Mouse (Mus musculus): ENCODE measurements around the gene Ccdc184. TPM values are rescaled to one million over a fixed set of nuclear protein-coding genes. Genes with fewer than 3 reads are reported as not detected.

Ccdc184 gene
- polyA plus RNA-seq, 1 experiment from 2014 or later = 1.3 TPM

DNA sequence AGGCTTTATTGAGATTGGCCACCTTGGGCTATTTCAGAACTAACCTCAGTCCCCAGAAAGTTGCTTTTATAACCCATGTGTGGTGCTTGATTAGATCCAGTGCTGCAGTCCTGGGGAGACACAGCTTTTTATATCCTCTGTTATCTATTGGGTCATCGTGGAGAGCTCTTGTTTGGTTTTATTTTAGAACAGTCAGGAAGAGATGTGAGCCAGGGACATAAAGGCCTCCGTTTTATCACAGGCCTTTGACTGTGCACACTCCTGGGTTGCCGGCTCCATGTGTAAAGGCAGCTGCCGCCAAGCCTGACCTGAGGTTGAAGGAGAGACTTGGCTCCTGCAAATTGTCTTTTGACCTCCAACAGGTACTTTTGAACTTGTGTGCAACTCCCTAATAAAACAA, 4.4 kb upstream of the Ccdc184 start:
- Histone ChIP-seq H3K4me2 (no peak overlapping the region), H3K4me3 (ENCODE audit: low read depth, low read length) (no peak overlapping the region), H3K36me3 (ENCODE audit: control insufficient read depth, insufficient read depth, low read length) (no peaks in the 10 kb centered on the region), H3K4me1 (ENCODE audit: control insufficient read depth, insufficient read depth, low read length) (peaks cover 3% of the 10 kb centered on the region; the same call in 1 of the 2 replicates), H3K9me3 (replicated peaks; ENCODE audit: control insufficient read depth, low read length) (no peaks in the 10 kb centered on the region), H3K27ac (ENCODE audit: low read depth, low read length) (peak overlapping the region; percentile 29; the same call in 1 of the 2 replicates), H3K9ac (ENCODE audit: low read depth, low read length) (no peak overlapping the region), H3K27me3 (ENCODE audit: control insufficient read depth, insufficient read depth, low read length) (peaks cover 27% of the 10 kb centered on the region)
- no peak for ATAC-seq (replicated peaks; ENCODE audit: insufficient number of reproducible peaks, low FRiP score, low TSS enrichment)
- WGBS (ENCODE audit: insufficient replicate concordance) = 36% methylated on average over 4 of the region's 4 CpGs

DNA sequence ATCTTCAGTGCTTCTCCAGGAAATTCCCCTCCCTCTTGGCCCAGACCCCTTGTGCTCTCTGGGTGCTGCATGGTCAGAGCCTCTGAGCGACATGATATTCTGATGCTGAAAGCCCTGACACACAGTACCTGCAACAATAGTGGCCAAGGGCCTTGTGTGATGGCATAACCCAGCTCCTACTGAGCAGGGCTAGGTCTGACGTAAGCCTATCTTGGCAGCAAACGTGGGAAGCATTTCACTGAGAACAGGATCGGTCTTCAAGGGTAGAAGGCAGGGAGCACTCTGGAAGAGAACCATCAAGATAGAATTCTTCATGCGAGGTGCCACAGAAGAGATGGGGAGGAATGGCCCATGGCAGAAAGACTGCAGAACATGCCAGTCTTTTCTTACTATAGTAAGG, 1.4 kb upstream of the Ccdc184 start, which contains the start of gene Asb8:
Asb8 (minus strand) TSS at position 101 of the 400 bp plus-strand sequence.
- Histone ChIP-seq H3K4me3 (ENCODE audit: low read depth, low read length) (no peak within 1 kb of the TSS), H3K27me3 (ENCODE audit: control insufficient read depth, insufficient read depth, low read length) (peaks cover 57% of the 10 kb centered on the region), H3K36me3 (ENCODE audit: control insufficient read depth, insufficient read depth, low read length) (no peaks in the 10 kb centered on the region), H3K9ac (ENCODE audit: low read depth, low read length) (no peak within 1 kb of the TSS), H3K4me2 (no peak within 1 kb of the TSS), H3K9me3 (replicated peaks; ENCODE audit: control insufficient read depth, low read length) (no peaks in the 10 kb centered on the region), H3K4me1 (ENCODE audit: control insufficient read depth, insufficient read depth, low read length) (peaks cover 3% of the 10 kb centered on the region; the same call in 1 of the 2 replicates), H3K27ac (ENCODE audit: low read depth, low read length) (no peak within 1 kb of the TSS)
- 67% methylated on average over 5 of the region's 5 CpGs for WGBS (ENCODE audit: insufficient replicate concordance)
- ATAC-seq (replicated peaks; ENCODE audit: insufficient number of reproducible peaks, low FRiP score, low TSS enrichment) = no peak

DNA sequence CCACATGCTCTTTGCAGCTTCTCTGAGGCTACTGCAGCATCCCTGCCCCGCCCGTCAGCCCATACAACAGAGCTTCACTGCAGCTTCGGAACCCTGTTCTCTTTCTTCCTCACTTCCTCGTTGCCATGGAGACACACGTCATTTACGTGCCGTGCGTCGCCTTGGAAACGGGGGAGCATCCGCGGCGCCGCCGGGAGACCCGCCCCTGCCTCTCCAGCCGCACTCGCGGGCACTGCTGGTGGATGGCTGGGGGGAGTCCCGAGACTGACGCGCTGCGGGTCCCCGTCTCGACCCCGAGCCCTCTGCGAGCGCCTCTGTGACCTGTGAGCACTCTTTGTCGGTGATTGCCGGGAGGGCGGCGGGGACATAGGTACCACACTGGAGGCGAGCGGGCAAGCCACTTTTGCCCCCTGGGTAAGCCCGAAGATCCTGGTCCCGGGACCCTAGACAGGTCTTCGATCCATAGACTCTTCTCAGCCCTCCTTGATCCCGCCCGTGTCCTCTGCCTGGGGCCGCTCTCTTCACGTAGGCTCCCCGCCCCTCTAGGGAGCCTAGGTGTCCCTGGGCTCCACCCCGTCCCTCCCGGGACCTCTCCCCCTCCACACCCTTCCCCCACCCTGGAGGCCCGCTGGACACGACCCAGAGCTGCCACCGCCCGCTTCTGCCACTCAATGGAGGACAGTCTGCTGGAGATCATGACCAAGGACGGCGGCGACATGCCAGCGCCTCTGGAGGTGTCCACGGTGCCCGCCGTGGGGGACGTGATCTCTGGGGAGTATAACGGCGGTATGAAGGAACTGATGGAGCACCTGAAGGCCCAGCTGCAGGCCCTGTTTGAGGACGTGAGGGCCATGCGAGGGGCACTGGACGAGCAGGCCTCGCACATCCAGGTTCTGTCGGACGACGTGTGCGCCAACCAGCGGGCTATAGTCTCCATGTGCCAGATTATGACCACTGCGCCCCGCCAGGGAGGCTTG, 975 bp downstream of the Ccdc184 start:
- Histone ChIP-seq H3K9ac (ENCODE audit: low read depth, low read length) (peak overlapping the region; percentile 40; the same call in 1 of the 2 replicates), H3K4me1 (ENCODE audit: control insufficient read depth, insufficient read depth, low read length) (no peaks in the 10 kb centered on the region), H3K36me3 (ENCODE audit: control insufficient read depth, insufficient read depth, low read length) (no peaks in the 10 kb centered on the region), H3K9me3 (replicated peaks; ENCODE audit: control insufficient read depth, low read length) (no peaks in the 10 kb centered on the region), H3K4me3 (ENCODE audit: low read depth, low read length) (peak overlapping the region; percentile 46), H3K4me2 (peak overlapping the region; percentile 74), H3K27me3 (ENCODE audit: control insufficient read depth, insufficient read depth, low read length) (peaks cover 72% of the 10 kb centered on the region), H3K27ac (ENCODE audit: low read depth, low read length) (no peak overlapping the region)
- ATAC-seq (replicated peaks; ENCODE audit: insufficient number of reproducible peaks, low FRiP score, low TSS enrichment) = peak; percentile 52
- WGBS (ENCODE audit: insufficient replicate concordance) = 2% methylated on average over 69 of the region's 69 CpGs

DNA sequence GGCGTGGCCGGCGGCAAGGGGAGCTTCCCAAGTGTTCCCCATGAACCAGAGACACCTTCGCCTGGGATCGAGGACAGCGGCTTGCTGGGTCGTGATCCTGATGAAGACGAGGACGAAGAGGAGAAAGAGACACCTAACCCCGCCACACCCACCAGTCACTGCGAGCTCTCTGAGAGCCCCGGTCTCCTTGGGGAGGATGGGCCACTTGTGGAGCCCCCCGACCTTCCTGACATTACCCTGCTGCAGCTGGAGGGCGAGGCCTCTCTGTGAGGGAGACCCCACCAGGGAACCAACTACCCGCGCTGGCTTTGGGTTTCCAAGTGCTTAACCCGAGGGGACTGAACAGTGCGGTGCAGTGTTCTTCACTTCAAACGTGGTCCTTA, 1.7 kb downstream of the Ccdc184 start:
- Histone ChIP-seq H3K27me3 (ENCODE audit: control insufficient read depth, insufficient read depth, low read length) (peaks cover 77% of the 10 kb centered on the region), H3K36me3 (ENCODE audit: control insufficient read depth, insufficient read depth, low read length) (no peaks in the 10 kb centered on the region), H3K4me3 (ENCODE audit: low read depth, low read length) (peak overlapping the region; percentile 46), H3K27ac (ENCODE audit: low read depth, low read length) (no peak overlapping the region), H3K4me1 (ENCODE audit: control insufficient read depth, insufficient read depth, low read length) (no peaks in the 10 kb centered on the region), H3K9me3 (replicated peaks; ENCODE audit: control insufficient read depth, low read length) (no peaks in the 10 kb centered on the region), H3K4me2 (peak overlapping the region; percentile 74), H3K9ac (ENCODE audit: low read depth, low read length) (no peak overlapping the region)
- ATAC-seq (replicated peaks; ENCODE audit: insufficient number of reproducible peaks, low FRiP score, low TSS enrichment) = no peak
- 6% methylated on average over 19 of the region's 19 CpGs for WGBS (ENCODE audit: insufficient replicate concordance)

DNA sequence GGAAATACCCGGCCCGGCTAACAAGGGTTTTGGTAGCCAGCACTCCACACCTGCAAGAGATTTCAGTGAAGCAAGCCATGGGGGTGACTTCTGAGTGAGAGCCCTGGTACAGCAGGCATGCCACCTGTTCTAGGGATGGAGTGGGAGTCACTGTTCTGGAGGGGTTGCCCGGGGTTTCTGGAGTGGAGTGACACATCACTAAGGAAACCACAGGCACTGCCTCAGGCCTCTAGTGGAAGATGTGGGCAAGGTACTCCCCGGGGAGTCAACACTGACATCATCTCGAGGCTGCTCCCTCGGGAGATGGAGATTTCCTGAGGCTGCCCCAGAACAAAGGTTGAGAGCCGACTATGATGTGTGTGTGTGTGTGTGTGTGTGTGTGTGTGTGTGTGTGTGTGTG, 3.4 kb downstream of the Ccdc184 start:
- Histone ChIP-seq H3K27me3 (ENCODE audit: control insufficient read depth, insufficient read depth, low read length) (peaks cover 78% of the 10 kb centered on the region), H3K27ac (ENCODE audit: low read depth, low read length) (no peak overlapping the region), H3K36me3 (ENCODE audit: control insufficient read depth, insufficient read depth, low read length) (no peaks in the 10 kb centered on the region), H3K9me3 (replicated peaks; ENCODE audit: control insufficient read depth, low read length) (no peaks in the 10 kb centered on the region), H3K4me2 (no peak overlapping the region), H3K4me3 (ENCODE audit: low read depth, low read length) (no peak overlapping the region), H3K9ac (ENCODE audit: low read depth, low read length) (no peak overlapping the region), H3K4me1 (ENCODE audit: control insufficient read depth, insufficient read depth, low read length) (no peaks in the 10 kb centered on the region)
- ATAC-seq (replicated peaks; ENCODE audit: insufficient number of reproducible peaks, low FRiP score, low TSS enrichment) = no peak
- WGBS (ENCODE audit: insufficient replicate concordance) = 45% methylated on average over 7 of the region's 7 CpGs

DNA sequence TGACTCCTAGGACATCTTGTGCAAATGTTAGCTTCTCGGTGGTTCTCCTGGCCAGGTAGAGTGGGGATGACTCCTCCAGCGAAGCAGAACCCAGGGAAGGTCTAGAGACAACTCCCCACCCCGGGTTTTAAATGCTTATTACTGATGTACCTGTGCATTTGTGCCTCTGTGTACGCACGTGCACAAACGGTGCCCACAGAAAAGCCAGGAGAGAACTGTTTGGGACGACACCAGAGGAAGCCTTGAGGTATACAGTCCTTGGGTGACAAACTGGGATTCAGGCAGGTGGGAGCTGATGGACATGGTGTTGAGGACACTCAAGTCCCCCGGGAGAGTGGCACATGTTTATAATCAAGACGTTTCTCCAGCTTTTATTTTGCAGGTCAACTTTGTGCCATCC, 4.0 kb downstream of the Ccdc184 start:
- Histone ChIP-seq H3K4me2 (no peak overlapping the region), H3K4me3 (ENCODE audit: low read depth, low read length) (no peak overlapping the region), H3K27me3 (ENCODE audit: control insufficient read depth, insufficient read depth, low read length) (peaks cover 73% of the 10 kb centered on the region), H3K9ac (ENCODE audit: low read depth, low read length) (no peak overlapping the region), H3K9me3 (replicated peaks; ENCODE audit: control insufficient read depth, low read length) (no peaks in the 10 kb centered on the region), H3K36me3 (ENCODE audit: control insufficient read depth, insufficient read depth, low read length) (no peaks in the 10 kb centered on the region), H3K27ac (ENCODE audit: low read depth, low read length) (no peak overlapping the region), H3K4me1 (ENCODE audit: control insufficient read depth, insufficient read depth, low read length) (no peaks in the 10 kb centered on the region)
- 66% methylated on average over 9 of the region's 9 CpGs for WGBS (ENCODE audit: insufficient replicate concordance)
- no peak for ATAC-seq (replicated peaks; ENCODE audit: insufficient number of reproducible peaks, low FRiP score, low TSS enrichment)

DNA sequence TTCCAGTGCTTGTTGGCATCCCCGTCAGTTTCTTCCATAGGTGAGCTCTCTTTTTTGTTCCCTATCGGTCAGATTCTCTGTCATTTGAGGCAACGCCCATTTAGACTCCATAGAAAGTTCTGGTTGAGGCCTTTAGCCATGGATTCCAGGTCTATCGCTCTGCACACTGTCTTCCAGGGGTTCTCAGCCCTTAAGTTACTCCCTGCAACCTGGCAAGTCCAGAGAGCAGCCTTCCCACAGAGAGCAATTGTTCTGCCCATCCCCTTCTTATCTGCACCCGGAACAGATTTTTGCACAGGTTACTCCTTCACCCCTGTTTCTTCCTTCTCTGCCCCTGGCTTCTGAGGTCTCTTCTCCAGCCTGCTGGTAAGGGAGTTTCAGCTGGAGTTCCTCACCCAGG, 5.2 kb downstream of the Ccdc184 start:
- Histone ChIP-seq H3K4me3 (ENCODE audit: low read depth, low read length) (no peak overlapping the region), H3K4me2 (no peak overlapping the region), H3K27me3 (ENCODE audit: control insufficient read depth, insufficient read depth, low read length) (peaks cover 61% of the 10 kb centered on the region), H3K9ac (ENCODE audit: low read depth, low read length) (no peak overlapping the region), H3K36me3 (ENCODE audit: control insufficient read depth, insufficient read depth, low read length) (no peaks in the 10 kb centered on the region), H3K4me1 (ENCODE audit: control insufficient read depth, insufficient read depth, low read length) (no peaks in the 10 kb centered on the region), H3K9me3 (replicated peaks; ENCODE audit: control insufficient read depth, low read length) (no peaks in the 10 kb centered on the region), H3K27ac (ENCODE audit: low read depth, low read length) (no peak overlapping the region)
- 66% methylated on average over 5 of the region's 5 CpGs for WGBS (ENCODE audit: insufficient replicate concordance)
- no peak for ATAC-seq (replicated peaks; ENCODE audit: insufficient number of reproducible peaks, low FRiP score, low TSS enrichment)

DNA sequence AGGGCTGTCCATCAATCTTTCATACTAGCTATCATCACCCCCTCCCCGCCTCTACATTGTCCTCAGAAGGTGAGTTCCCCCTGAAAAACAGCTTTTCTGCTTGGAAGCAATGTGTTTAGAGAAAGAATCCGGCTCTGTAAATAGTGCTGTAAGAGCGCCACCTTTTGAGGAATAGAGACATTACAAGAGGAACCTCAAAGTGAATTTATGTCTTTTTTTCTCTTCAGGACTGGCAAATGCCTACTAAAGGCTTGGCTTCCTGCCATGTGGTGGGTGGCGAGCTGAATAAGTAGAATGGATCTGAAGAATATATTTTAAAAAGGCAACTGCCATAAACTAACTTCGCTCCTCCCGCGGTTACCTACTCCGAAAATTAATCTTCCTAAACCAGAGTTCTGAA, 6.9 kb downstream of the Ccdc184 start:
- WGBS (ENCODE audit: insufficient replicate concordance) = 45% methylated on average over 8 of the region's 8 CpGs
- ATAC-seq (replicated peaks; ENCODE audit: insufficient number of reproducible peaks, low FRiP score, low TSS enrichment) = no peak
- Histone ChIP-seq H3K27ac (ENCODE audit: low read depth, low read length) (no peak overlapping the region), H3K9me3 (replicated peaks; ENCODE audit: control insufficient read depth, low read length) (no peaks in the 10 kb centered on the region), H3K36me3 (ENCODE audit: control insufficient read depth, insufficient read depth, low read length) (no peaks in the 10 kb centered on the region), H3K4me2 (no peak overlapping the region), H3K9ac (ENCODE audit: low read depth, low read length) (no peak overlapping the region), H3K4me1 (ENCODE audit: control insufficient read depth, insufficient read depth, low read length) (no peaks in the 10 kb centered on the region), H3K4me3 (ENCODE audit: low read depth, low read length) (no peak overlapping the region), H3K27me3 (ENCODE audit: control insufficient read depth, insufficient read depth, low read length) (peaks cover 45% of the 10 kb centered on the region)
